Mouse (Mus musculus) MEL (cell line): ENCODE results near the gene Bud31. TPM values are rescaled to one million over a fixed set of nuclear protein-coding genes. Genes with fewer than 3 reads are reported as not detected.
A peak's percentile ranks its signal among the peaks of the same experiment; 100 is the strongest.

Source experiments
- DNase-seq: peaks from one replicate; pipeline ENCODE4 v3.0.0; 2011; ENCODE audit warnings: low read depth, low spot score
- H3K27ac ChIP-seq: 2 replicates; pipeline ENCODE4 v1.5.1; 2012; ENCODE audit warnings: low read depth, mild to moderate bottlenecking, control low read depth, low read length, moderate library complexity; ENCODE audit not compliant: control insufficient read depth
- H3K27me3 ChIP-seq, 2 experiments: fragments of 150-350 bp in 1 of 2; sonication (generic) in 1 of 2; 2 replicates each; pipeline ENCODE4 v1.6.1; 2012; ENCODE audit warnings: low read length in 2 of 2, mild to moderate bottlenecking in 2 of 2, improper control_type of control experiment in 1 of 2, moderate library complexity in 1 of 2; ENCODE audit not compliant: insufficient read depth in 2 of 2, control insufficient read depth in 1 of 2
- H3K36me3 ChIP-seq, 2 experiments: 2 replicates each; pipeline ENCODE4 v1.6.1; 2012 to 2014; ENCODE audit warnings: low read length in 2 of 2, improper control_type of control experiment in 1 of 2, inconsistent platforms in 1 of 2, mild to moderate bottlenecking in 1 of 2; ENCODE audit not compliant: insufficient read depth in 2 of 2, control insufficient read depth in 1 of 2
- H3K4me1 ChIP-seq, 2 experiments: fragments of 150-350 bp in 1 of 2; sonication (generic) in 1 of 2; 2 replicates each; pipeline ENCODE4 v1.6.1; 2012; ENCODE audit warnings: low read length in 2 of 2, improper control_type of control experiment in 1 of 2, mild to moderate bottlenecking in 1 of 2; ENCODE audit not compliant: insufficient read depth in 2 of 2, control insufficient read depth in 1 of 2
- H3K4me3 ChIP-seq, 2 experiments: fragments of 150-350 bp in 1 of 2; sonication (generic) in 1 of 2; 2 replicates each; pipeline ENCODE4 v1.5.1; 2012; ENCODE audit warnings: low read depth in 2 of 2, low read length in 2 of 2, mild to moderate bottlenecking in 2 of 2, moderate library complexity in 2 of 2, control low read depth in 1 of 2, improper control_type of control experiment in 1 of 2; ENCODE audit not compliant: control insufficient read depth in 1 of 2, insufficient read depth in 1 of 2
- H3K79me2 ChIP-seq: 2 replicates; pipeline ENCODE4 v1.6.1; 2012; ENCODE audit warnings: mild to moderate bottlenecking, low read length, moderate library complexity; ENCODE audit not compliant: control insufficient read depth, poor library complexity, insufficient read depth
- H3K9ac ChIP-seq: 2 replicates; pipeline ENCODE4 v1.6.1; 2012; ENCODE audit warnings: low read depth, mild to moderate bottlenecking, control low read depth, low read length, moderate library complexity; ENCODE audit not compliant: control insufficient read depth, poor library complexity, severe bottlenecking
- H3K9me3 ChIP-seq: fragments of 150-350 bp; sonication (generic); replicated peaks from 2 replicates; pipeline ENCODE4 v1.6.1; 2012; ENCODE audit warnings: mild to moderate bottlenecking, low read length, improper control_type of control experiment, moderate library complexity; ENCODE audit not compliant: insufficient read depth
- CHD1 ChIP-seq: IDR thresholded peaks from 2 replicates; pipeline ENCODE4 v1.6.1; 2012; ENCODE audit warnings: low read depth, mild to moderate bottlenecking, inconsistent platforms, low read length, improper control_type of control experiment
- CHD2 ChIP-seq: IDR thresholded peaks from 2 replicates; pipeline ENCODE4 v1.6.1; 2011; ENCODE audit warnings: low read length, improper control_type of control experiment
- ELF1 ChIP-seq: IDR thresholded peaks from 2 replicates; pipeline ENCODE4 v1.6.1; 2014; ENCODE audit warnings: low read depth, mild to moderate bottlenecking, inconsistent platforms, low read length, improper control_type of control experiment, moderate library complexity
- ETS1 ChIP-seq: IDR thresholded peaks from 2 replicates; pipeline ENCODE4 v1.6.1; 2012; ENCODE audit warnings: low read depth, mild to moderate bottlenecking, inconsistent platforms, low read length, improper control_type of control experiment, moderate library complexity
- GATA1 ChIP-seq: IDR thresholded peaks from 2 replicates; pipeline ENCODE4 v1.6.1; 2011; ENCODE audit warnings: low read depth, low read length, improper control_type of control experiment
- HCFC1 ChIP-seq: IDR thresholded peaks from 2 replicates; pipeline ENCODE4 v1.6.1; 2012; ENCODE audit warnings: low read depth, mild to moderate bottlenecking, inconsistent platforms, low read length, improper control_type of control experiment, moderate library complexity
- MAX ChIP-seq: IDR thresholded peaks from 2 replicates; pipeline ENCODE4 v1.6.1; 2011; ENCODE audit warnings: low read length, improper control_type of control experiment
- MAZ ChIP-seq: IDR thresholded peaks from 2 replicates; pipeline ENCODE4 v1.6.1; 2012; ENCODE audit warnings: low read depth, mild to moderate bottlenecking, inconsistent platforms, low read length, improper control_type of control experiment
- MYC ChIP-seq: IDR thresholded peaks from 2 replicates; pipeline ENCODE4 v1.6.1; 2011; ENCODE audit warnings: low read depth, mild to moderate bottlenecking, low read length, improper control_type of control experiment, moderate library complexity
- NELFE ChIP-seq: IDR thresholded peaks from 2 replicates; pipeline ENCODE4 v1.6.1; 2011; ENCODE audit warnings: low read depth, low read length, improper control_type of control experiment
- NRF1 ChIP-seq: IDR thresholded peaks from 2 replicates; pipeline ENCODE4 v1.6.1; 2014; ENCODE audit warnings: low read depth, mild to moderate bottlenecking, inconsistent platforms, low read length, improper control_type of control experiment, moderate library complexity; ENCODE audit not compliant: poor library complexity, insufficient read depth, severe bottlenecking
- POLR2A ChIP-seq, 2 experiments: IDR thresholded peaks; 2 replicates each; pipeline ENCODE4 v1.6.1; 2011 to 2012; ENCODE audit warnings: low read length in 2 of 2, mild to moderate bottlenecking in 2 of 2, control low read depth in 1 of 2, improper control_type of control experiment in 1 of 2, low read depth in 1 of 2, moderate library complexity in 1 of 2; ENCODE audit not compliant: control insufficient read depth in 1 of 2, insufficient read depth in 1 of 2, poor library complexity in 1 of 2
- POLR2AphosphoS2 ChIP-seq: IDR thresholded peaks from 2 replicates; pipeline ENCODE4 v1.6.1; 2011; ENCODE audit warnings: low read length, improper control_type of control experiment
- RCOR1 ChIP-seq: IDR thresholded peaks from 2 replicates; pipeline ENCODE4 v1.6.1; 2012; ENCODE audit warnings: low read depth, mild to moderate bottlenecking, inconsistent platforms, low read length, improper control_type of control experiment
- TBP ChIP-seq: IDR thresholded peaks from 2 replicates; pipeline ENCODE4 v1.8.0; 2011; ENCODE audit warnings: low read depth, low read length, improper control_type of control experiment
- USF1 ChIP-seq: IDR thresholded peaks from 2 replicates; pipeline ENCODE4 v1.6.1; 2014; ENCODE audit warnings: low read depth, mild to moderate bottlenecking, inconsistent platforms, low read length, improper control_type of control experiment, moderate library complexity
- USF2 ChIP-seq, 2 experiments: IDR thresholded peaks; 2 replicates each; pipeline ENCODE4 v1.6.1; 2011 to 2012; ENCODE audit warnings: improper control_type of control experiment in 2 of 2, low read length in 2 of 2, borderline replicate concordance in 1 of 2, inconsistent platforms in 1 of 2, low read depth in 1 of 2, mild to moderate bottlenecking in 1 of 2; ENCODE audit not compliant: insufficient read depth in 1 of 2
- ZC3H11A ChIP-seq: IDR thresholded peaks from 2 replicates; pipeline ENCODE4 v1.6.1; 2012; ENCODE audit warnings: low read depth, mild to moderate bottlenecking, inconsistent platforms, low read length, improper control_type of control experiment
- polyA plus RNA-seq, 2 experiments: library from polyadenylated mRNA; stranded (reverse) in 1 of 2; unstranded in 1 of 2; fragments of >175 nt in 1 of 2; fragments of >200 nt in 1 of 2; gene quantifications; 2 replicates each; pipeline versions ENCODE4 v1.2.1 to v1.2.4; 2012; ENCODE audit warnings: low replicate concordance in 2 of 2, low read depth in 1 of 2; ENCODE audit not compliant: insufficient read length in 2 of 2, insufficient read depth in 1 of 2, missing spikeins in 1 of 2
- total RNA-seq: library from RNA; depleted of rRNA; stranded (reverse); fragments of 300-350 nt; gene quantifications from 2 replicates; pipeline ENCODE4 v1.2.3, GENCODE M21; 2012

Gene Bud31
- total and polyA plus RNA-seq, 3 experiments, result 193 to 207 TPM; not detected in 1

GRCm38 (mm10) chr5:145189416-145189815 lies 49.3 kb downstream of the Bud31 start:
- H3K79me2 ChIP-seq, result peaks cover 45% of the 10 kb centered on the region
- no peak overlapping the region for H3K4me3 ChIP-seq
- no peaks in the 10 kb centered on the region for H3K27me3 ChIP-seq
- H3K9ac ChIP-seq, result no peak overlapping the region
- TF ChIP-seq CHD2, result no peak
- no peak for TF ChIP-seq USF1
- TF ChIP-seq NRF1, result no peak
- TF ChIP-seq, all 39 proteins: peak for 0
- Histone ChIP-seq H3K36me3 (peaks cover 2 to 22% of the 10 kb centered on the region in 2 experiments), H3K27ac (no peak overlapping the region), H3K9me3 (no peaks in the 10 kb centered on the region), H3K4me1 (peaks cover 0 to 20% of the 10 kb centered on the region in 2 experiments; a peak in 3 of 4 replicates)
- DNase-seq, result no peak

DNA sequence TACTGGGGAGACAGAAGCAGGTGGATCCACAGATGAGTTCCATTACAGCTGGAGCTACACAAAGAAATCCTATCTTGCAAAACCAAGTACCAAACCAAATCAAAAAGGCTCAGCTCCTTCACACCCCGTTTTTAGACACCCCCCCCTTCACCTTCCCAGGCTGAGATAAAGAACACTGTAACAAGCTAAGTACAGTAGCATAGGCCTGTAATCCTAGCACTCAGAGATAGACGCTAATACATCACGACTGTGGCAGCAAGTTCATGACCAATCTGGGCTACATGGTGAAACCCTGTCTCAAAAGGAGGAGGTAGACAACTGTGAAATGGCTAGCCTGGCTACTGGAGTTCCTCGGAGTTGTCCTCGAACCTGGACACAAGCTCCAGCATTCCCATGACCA lies 50.2 kb downstream of the Bud31 start:
- no peak for TF ChIP-seq MYC
- no peak for TF ChIP-seq USF2 (IDR thresholded peaks at IDR 0.05; ENCODE audit: borderline replicate concordance in 1 of 2, insufficient read depth in 1 of 2, low read depth in 1 of 2, low read length in 2 of 2)
- TF ChIP-seq GATA1, result peak; percentile 31; the same call in 1 of the 2 replicates
- TF ChIP-seq ELF1, result no peak
- 0 out of 4 replicates have a peak, but pooled peaks of 1 of the 2 experiments have one; percentile 21 for TF ChIP-seq POLR2A (IDR thresholded peaks at IDR 0.05; ENCODE audit: control insufficient read depth in 1 of 2, insufficient read depth in 1 of 2, low read depth in 1 of 2, low read length in 2 of 2, poor library complexity in 1 of 2)
- peak; percentile 32; the same call in 1 of the 2 replicates for TF ChIP-seq TBP
- 0 out of 2 replicates have a peak, but pooled peaks have one; percentile 10 for TF ChIP-seq RCOR1
- TF ChIP-seq POLR2AphosphoS2, result no peak
- TF ChIP-seq MAZ, result no peak
- 0 out of 2 replicates have a peak, but pooled peaks have one; percentile 12 for TF ChIP-seq CHD1
- TF ChIP-seq NELFE, result no peak
- no peak for TF ChIP-seq NRF1
- no peak for TF ChIP-seq ZC3H11A
- no peak for TF ChIP-seq MAX
- TF ChIP-seq HCFC1, result no peak
- TF ChIP-seq ETS1, result 0 out of 2 replicates have a peak, but pooled peaks have one; percentile 37
- H3K36me3 ChIP-seq, result peaks cover 2 to 22% of the 10 kb centered on the region in 2 experiments; a peak in 3 of 4 replicates
- H3K27me3 ChIP-seq, result no peaks in the 10 kb centered on the region
- DNase-seq, result peak; percentile 64
- peak overlapping the region; percentile 75 for H3K27ac ChIP-seq
- peaks cover 0 to 20% of the 10 kb centered on the region in 2 experiments; a peak in 3 of 4 replicates for H3K4me1 ChIP-seq
- H3K9ac ChIP-seq, result peak overlapping the region; percentile 93
- peak overlapping the region; percentile 75 to 81 for H3K4me3 ChIP-seq
- H3K9me3 ChIP-seq, result no peaks in the 10 kb centered on the region
- H3K79me2 ChIP-seq, result peaks cover 45% of the 10 kb centered on the region
